In genomic region chr5:41596242-41597117, GRCm38 (mm10) we compare ENCODE assay signal across 8 mouse cellular contexts.
DNase-seq lines count a peak whose midpoint lies in the region; ATAC-seq lines count a peak whose summit lies in the region.

No protein-coding gene starts in this region.

- no peaks in the 10 kb centered on the region for H3K4me1 ChIP-seq in neural tube, embryonic 12.5 days

- no peak overlapping the region for H3K9ac ChIP-seq in neural tube, embryonic 12.5 days

- no peaks in the 10 kb centered on the region for H3K36me3 ChIP-seq in neural tube, embryonic 12.5 days

- DNase-seq in cerebellum, postnatal 14 days = peak; percentile 21 to 37
- no peak for DNase-seq in cerebellum, adult 11-12 months
- DNase-seq in neural tube, embryonic 10.5 days (ENCODE audit: extremely low spot score, low spot score) = no peak
- peak; percentile 6 to 10 for DNase-seq in kidney, postnatal 36 days
- no peak for DNase-seq in lung, postnatal 4 days
- no peak for DNase-seq in thymus, postnatal 25 days

- 0 out of 2 replicates have a peak, but pooled peaks have one; percentile 56 for ATAC-seq in neural tube, embryonic 12.5 days (ENCODE audit: low FRiP score, low read depth)
- no peak for ATAC-seq in granulocyte monocyte progenitor cell, adult 5-6 weeks (replicated peaks; ENCODE audit: poor library complexity, severe bottlenecking)

- no peaks in the 10 kb centered on the region for H3K27me3 ChIP-seq in neural tube, embryonic 12.5 days (replicated peaks)

- no peak overlapping the region for H3K4me2 ChIP-seq in neural tube, embryonic 12.5 days (replicated peaks)

- 100% methylated on average over 3 of the region's 3 CpGs for WGBS in neural tube, embryonic 12.5 days

- H3K4me3 ChIP-seq in neural tube, embryonic 12.5 days = no peak overlapping the region

- no peaks in the 10 kb centered on the region for H3K9me3 ChIP-seq in neural tube, embryonic 12.5 days

- no peak overlapping the region for H3K27ac ChIP-seq in neural tube, embryonic 12.5 days

Comparison
In these comparisons a context has a peak if more than half of its experiments do, and no peak if none do; other contexts are left out.
1. DNase-seq: peak in cerebellum, postnatal 14 days (2 of 2) and kidney, postnatal 36 days (2 of 2); none in cerebellum, adult 11-12 months (single experiment), neural tube, embryonic 10.5 days (single experiment), lung, postnatal 4 days (0 of 2) and thymus, postnatal 25 days (single experiment).